Mouse (Mus musculus): Measurements from ENCODE around the gene Il18rap.
"Not testable (repeated sequence)": the region's sequence is repeated elsewhere in the genome, so short reads cannot be mapped to it uniquely, and the experiment has no call there.

The Il18rap gene

GRCm38 (mm10) chr1:40544650-40545049 is 29.5 kb downstream of the Il18rap start:
- in situ Hi-C loops (cut with MseI, MboI): loop anchor here (5.0 to 10.0 kb wide), 2 partner anchors 162 to 430 kb away; no protein-coding TSS in a partner anchor

GRCm38 (mm10) chr1:40546645-40547044 is 31.5 kb downstream of the Il18rap start:
- in situ Hi-C loops (cut with MseI, MboI): loop anchor here in 1 of 2 experiments (10.0 kb wide), 1 partner anchor 432 kb away; no protein-coding TSS in a partner anchor

- in situ Hi-C loops (cut with MseI, MboI): loop anchor here in 1 of 2 experiments (10.0 kb wide), 1 partner anchor 432 kb away; no protein-coding TSS in a partner anchor
Observed at GRCm38 (mm10) chr1:40547064-40547572, 32.0 kb downstream of the Il18rap start.

GRCm38 (mm10) chr1:40547762-40548161 is 32.6 kb downstream of the Il18rap start:
- in situ Hi-C loops (cut with MseI, MboI): loop anchor here in 1 of 2 experiments (10.0 kb wide), 1 partner anchor 433 kb away; no protein-coding TSS in a partner anchor

GRCm38 (mm10) chr1:40569374-40569773 is 54.2 kb downstream of the Il18rap start:
- in situ Hi-C loops (cut with MseI, MboI): no loop called here

GRCm38 (mm10) chr1:40579784-40580183 is 64.6 kb downstream of the Il18rap start, which contains the start of gene Slc9a4:
Slc9a4 (plus strand) TSS chr1:40580081.
- in situ Hi-C loops (cut with MseI, MboI): loop anchor here (5.0 to 10.0 kb wide), 3 partner anchors 78 to 185 kb away; no protein-coding TSS in a partner anchor

- in situ Hi-C loops (cut with MseI, MboI): loop anchor here (5.0 to 10.0 kb wide), 3 partner anchors 77 to 185 kb away; no protein-coding TSS in a partner anchor
Observed at GRCm38 (mm10) chr1:40580269-40580668, 65.1 kb downstream of the Il18rap start.

- in situ Hi-C loops (cut with MseI, MboI): loop anchor here in 1 of 2 experiments (10.0 kb wide), 1 partner anchor 178 kb away; no protein-coding TSS in a partner anchor
Observed at GRCm38 (mm10) chr1:40586776-40587175, 71.6 kb downstream of the Il18rap start.

GRCm38 (mm10) chr1:40590931-40591330 is 75.8 kb downstream of the Il18rap start:
- in situ Hi-C loops (cut with MseI, MboI): no loop called here

GRCm38 (mm10) chr1:40597822-40598221 is 82.7 kb downstream of the Il18rap start:
- in situ Hi-C loops (cut with MseI, MboI): no loop called here

- in situ Hi-C loops (cut with MseI, MboI): not testable (repeated sequence)
Observed at GRCm38 (mm10) chr1:40599661-40600060, 84.5 kb downstream of the Il18rap start.

GRCm38 (mm10) chr1:40600394-40601327 is 85.5 kb downstream of the Il18rap start:
- in situ Hi-C loops (cut with MseI, MboI): no loop called here

Measured in mouse trophoblast stem cell (cell line).